Mouse (Mus musculus) kidney, postnatal 10 days (tissue): ENCODE data around the gene Shprh.
"Not testable (repeated sequence)": the region's sequence is repeated elsewhere in the genome, so short reads cannot be mapped to it uniquely, and the experiment has no call there.

Experiments used
- DNase-seq: peaks from one replicate; pipeline ENCODE4 v3.0.0; 2021; ENCODE audit warnings: mixed read lengths

The Shprh gene

GRCm38 (mm10) chr10:11250247-11250997, 101.2 kb downstream of the Shprh start:
- DNase-seq, result no peak

- DNase-seq, result not testable (repeated sequence)
Observed at GRCm38 (mm10) chr10:11253581-11253980, 104.4 kb downstream of the Shprh start.

- DNase-seq, result no peak
Observed at GRCm38 (mm10) chr10:11260119-11260518, 110.9 kb downstream of the Shprh start.

- DNase-seq, result not testable (repeated sequence)
Observed at GRCm38 (mm10) chr10:11262292-11262691, 113.1 kb downstream of the Shprh start.

GRCm38 (mm10) chr10:11263795-11264194, 114.6 kb downstream of the Shprh start:
- not testable (repeated sequence) for DNase-seq
